Mouse (Mus musculus) myocyte (in vitro differentiated cells): ENCODE data around the gene Acer3.

Experiments
- CEBPB ChIP-seq: IDR thresholded peaks from 2 replicates; pipeline ENCODE4 v1.6.1; 2011; ENCODE audit warnings: mild to moderate bottlenecking, moderate library complexity; ENCODE audit not compliant: poor library complexity, insufficient read depth, severe bottlenecking
- E2F4 ChIP-seq: IDR thresholded peaks from one replicate; pipeline ENCODE4 v1.6.1; 2011; ENCODE audit warnings: mild to moderate bottlenecking, control low read depth, moderate library complexity; ENCODE audit not compliant: insufficient read depth
- MAX ChIP-seq: IDR thresholded peaks from one replicate; pipeline ENCODE4 v1.6.1; 2011; ENCODE audit warnings: low read depth, mild to moderate bottlenecking, control low read depth
- MYOD1 ChIP-seq, 3 experiments: IDR thresholded peaks; one replicate each; pipeline ENCODE4 v1.6.1; 2011; ENCODE audit warnings: control low read depth in 2 of 3, low read depth in 2 of 3, mild to moderate bottlenecking in 2 of 3, moderate library complexity in 1 of 3; ENCODE audit not compliant: insufficient read length in 2 of 3, control insufficient read depth in 1 of 3
- MYOG ChIP-seq, 3 experiments: IDR thresholded peaks; one replicate each; pipeline ENCODE4 v1.6.1; 2011; ENCODE audit warnings: control low read depth in 2 of 3, low read depth in 2 of 3, mild to moderate bottlenecking in 2 of 3; ENCODE audit not compliant: insufficient read length in 2 of 3, control insufficient read depth in 1 of 3, insufficient read depth in 1 of 3
- POLR2A ChIP-seq: IDR thresholded peaks from one replicate; pipeline ENCODE4 v1.6.1; 2011; ENCODE audit warnings: low read depth, mild to moderate bottlenecking, control low read depth, moderate library complexity; ENCODE audit not compliant: insufficient read length
- POLR2AphosphoS2 ChIP-seq: IDR thresholded peaks from one replicate; pipeline ENCODE4 v1.6.1; 2011; ENCODE audit warnings: low read depth, control low read depth; ENCODE audit not compliant: insufficient read length
- REST ChIP-seq: IDR thresholded peaks from one replicate; pipeline ENCODE4 v1.6.1; 2011; ENCODE audit warnings: mild to moderate bottlenecking, control low read depth, moderate library complexity; ENCODE audit not compliant: insufficient read depth, insufficient read length
- TCF12 ChIP-seq: IDR thresholded peaks from one replicate; pipeline ENCODE4 v1.6.1; 2011; ENCODE audit warnings: mild to moderate bottlenecking, control low read depth; ENCODE audit not compliant: poor library complexity, insufficient read depth, severe bottlenecking
- TCF3 ChIP-seq: IDR thresholded peaks from one replicate; pipeline ENCODE4 v1.6.1; 2011; ENCODE audit warnings: low read depth, control low read depth; ENCODE audit not compliant: insufficient read length
- USF1 ChIP-seq: IDR thresholded peaks from one replicate; pipeline ENCODE4 v1.6.1; 2011; ENCODE audit warnings: low read depth, mild to moderate bottlenecking, control low read depth, moderate library complexity

DNA sequence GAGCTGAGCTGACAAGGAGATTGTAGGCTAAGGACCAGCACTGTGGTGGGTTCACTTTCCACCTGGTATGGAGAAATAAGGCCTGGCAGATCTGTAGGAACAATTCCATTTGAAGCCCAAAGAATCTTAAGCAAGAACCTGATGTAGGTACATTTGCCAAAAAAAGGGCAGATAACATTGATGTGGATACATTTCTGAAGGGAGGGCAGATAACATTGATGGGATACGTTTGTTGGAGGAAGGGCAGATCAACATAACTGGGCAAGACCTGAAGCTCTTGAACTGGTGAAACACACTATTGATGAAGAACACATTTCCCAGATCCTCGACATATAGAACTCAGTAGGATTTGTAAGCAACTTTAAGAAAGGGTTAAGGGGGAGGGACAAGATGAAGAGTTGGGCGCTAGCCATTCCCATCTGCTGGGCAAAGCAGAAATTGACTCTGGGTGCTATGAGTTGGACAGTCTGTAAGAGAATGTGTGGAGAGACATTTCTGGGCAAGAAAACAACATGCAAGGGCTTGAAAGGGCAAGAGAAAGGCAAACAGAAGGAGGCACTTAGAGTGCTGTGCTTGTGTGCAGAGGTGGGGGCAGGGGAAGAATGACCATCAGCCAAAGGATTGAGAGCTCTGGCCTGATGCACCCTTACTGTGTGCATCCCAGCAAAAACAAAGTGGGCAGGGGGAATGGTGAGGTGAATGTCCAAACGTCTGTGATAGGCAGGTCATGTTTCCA is 8.7 kb downstream of the Acer3 start:
- TF ChIP-seq MAX (no peak), TCF12 (no peak), POLR2AphosphoS2 (no peak), POLR2A (no peak), E2F4 (no peak), MYOD1 (IDR thresholded peaks at IDR 0.05; ENCODE audit: control insufficient read depth in 1 of 3, insufficient read length in 2 of 3, low read depth in 2 of 3) (no peak), USF1 (no peak), MYOG (IDR thresholded peaks at IDR 0.05; ENCODE audit: control insufficient read depth in 1 of 3, insufficient read depth in 1 of 3, insufficient read length in 2 of 3, low read depth in 2 of 3) (no peak), TCF3 (no peak), CEBPB (no peak), REST (no peak)
